Mouse (Mus musculus): ENCODE results near the gene Mllt3.

Gene Mllt3

GRCm38 (mm10) chr4:87881995-87882394 lies 151.2 kb downstream of the Mllt3 start:
- no peak for DNase-seq (ENCODE audit: low read depth, low spot score)

- DNase-seq (ENCODE audit: low read depth, low spot score): no peak
These were observed 151.6 kb downstream of the Mllt3 start for GRCm38 (mm10) chr4:87881583-87881982.

GRCm38 (mm10) chr4:87880297-87880696 lies 152.9 kb downstream of the Mllt3 start:
- DNase-seq (ENCODE audit: low read depth, low spot score): no peak

- no peak for DNase-seq (ENCODE audit: low read depth, low spot score)
These were observed 154.5 kb downstream of the Mllt3 start for GRCm38 (mm10) chr4:87878701-87879100.

GRCm38 (mm10) chr4:87870563-87870962 lies 162.6 kb downstream of the Mllt3 start:
- no peak for DNase-seq (ENCODE audit: low read depth, low spot score)

- DNase-seq (ENCODE audit: low read depth, low spot score): no peak
These were observed 166.6 kb downstream of the Mllt3 start for GRCm38 (mm10) chr4:87866564-87866963.

GRCm38 (mm10) chr4:87865848-87866247 lies 167.3 kb downstream of the Mllt3 start:
- peak; percentile 56 for DNase-seq (ENCODE audit: low read depth, low spot score)

- DNase-seq (ENCODE audit: low read depth, low spot score): no peak
These were observed 168.1 kb downstream of the Mllt3 start for GRCm38 (mm10) chr4:87865041-87865440.

- no peak for DNase-seq (ENCODE audit: low read depth, low spot score)
These were observed 170.0 kb downstream of the Mllt3 start for GRCm38 (mm10) chr4:87863212-87863611.

- no peak for DNase-seq (ENCODE audit: low read depth, low spot score)
These were observed 172.4 kb downstream of the Mllt3 start for GRCm38 (mm10) chr4:87860723-87861122.

GRCm38 (mm10) chr4:87859148-87859547 lies 174.0 kb downstream of the Mllt3 start:
- no peak for DNase-seq (ENCODE audit: low read depth, low spot score)

GRCm38 (mm10) chr4:87857982-87858381 lies 175.2 kb downstream of the Mllt3 start:
- DNase-seq (ENCODE audit: low read depth, low spot score): no peak

- no peak for DNase-seq (ENCODE audit: low read depth, low spot score)
These were observed 180.7 kb downstream of the Mllt3 start for GRCm38 (mm10) chr4:87852461-87852860.

GRCm38 (mm10) chr4:87850051-87850450 lies 183.1 kb downstream of the Mllt3 start:
- no peak for DNase-seq (ENCODE audit: low read depth, low spot score)

- DNase-seq (ENCODE audit: low read depth, low spot score): no peak
These were observed 188.4 kb downstream of the Mllt3 start for GRCm38 (mm10) chr4:87844668-87845210.

- DNase-seq (ENCODE audit: low read depth, low spot score): no peak
These were observed 192.8 kb downstream of the Mllt3 start for GRCm38 (mm10) chr4:87840210-87840910.

- no peak for DNase-seq (ENCODE audit: low read depth, low spot score)
These were observed 194.4 kb downstream of the Mllt3 start for GRCm38 (mm10) chr4:87838716-87839115.

GRCm38 (mm10) chr4:87837471-87838361 lies 195.4 kb downstream of the Mllt3 start:
- DNase-seq (ENCODE audit: low read depth, low spot score): no peak

- no peak for DNase-seq (ENCODE audit: low read depth, low spot score)
These were observed 196.9 kb downstream of the Mllt3 start for GRCm38 (mm10) chr4:87836257-87836656.

GRCm38 (mm10) chr4:87835191-87835590 lies 198.0 kb downstream of the Mllt3 start:
- DNase-seq (ENCODE audit: low read depth, low spot score): peak; percentile 26

- DNase-seq (ENCODE audit: low read depth, low spot score): peak; percentile 70
These were observed 198.9 kb downstream of the Mllt3 start for GRCm38 (mm10) chr4:87834310-87834709.

GRCm38 (mm10) chr4:87830794-87831306 lies 202.3 kb downstream of the Mllt3 start:
- DNase-seq (ENCODE audit: low read depth, low spot score): no peak

Measured in mesoderm, embryonic 11.5 days (tissue).